Mouse (Mus musculus) brain, embryonic 18.5 days (tissue): ENCODE data around the gene D5Ertd579e.
A peak's percentile ranks its signal among the peaks of the same experiment; 100 is the strongest.

Experiments
- DNase-seq: peaks from one replicate; pipeline ENCODE4 v3.0.0-alpha.2; 2012; ENCODE audit warnings: low read depth, low spot score

Gene D5Ertd579e

DNA sequence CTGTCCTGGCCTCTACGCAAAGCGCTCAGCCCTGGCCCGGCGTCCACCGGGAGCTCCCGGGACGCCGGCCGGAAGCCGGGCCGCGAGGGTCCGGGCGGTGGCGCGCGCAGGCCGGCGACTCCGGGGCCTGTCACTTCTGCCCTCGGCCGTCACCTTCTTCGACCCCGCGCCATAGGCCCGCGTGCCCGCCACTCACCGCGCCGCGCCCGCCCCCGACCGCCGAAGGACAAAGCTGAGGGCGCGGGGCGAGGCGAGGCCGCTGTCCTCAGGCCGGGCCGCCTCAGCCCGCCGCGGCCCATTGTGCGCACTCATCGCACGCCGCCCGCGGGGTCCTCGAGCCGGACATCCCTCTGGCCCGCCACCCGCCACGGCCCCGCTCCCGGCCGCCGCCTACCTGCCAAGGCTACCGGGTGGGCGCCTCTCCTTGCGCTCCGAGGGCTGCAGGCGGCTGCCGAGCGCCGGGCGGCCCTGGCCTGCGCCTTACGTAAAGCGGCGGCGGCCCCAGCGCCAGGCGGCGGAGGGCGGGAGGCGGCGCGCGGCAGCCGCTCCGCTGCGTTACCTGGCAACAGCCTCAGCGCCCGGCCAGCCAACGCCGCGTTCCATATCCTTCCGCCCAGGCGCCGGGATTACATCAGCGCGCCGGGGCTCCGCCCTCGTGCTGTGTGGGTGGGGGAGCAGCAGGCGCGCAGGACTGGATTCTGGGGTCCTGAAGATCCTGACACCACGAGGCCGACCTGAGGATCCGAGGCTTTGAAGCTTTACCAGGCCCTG is at the start of gene D5Ertd579e:
Gene D5Ertd579e (minus strand): TSS at position 564 of the 771 bp plus-strand sequence.
- DNase-seq, result peak; percentile 89

DNA sequence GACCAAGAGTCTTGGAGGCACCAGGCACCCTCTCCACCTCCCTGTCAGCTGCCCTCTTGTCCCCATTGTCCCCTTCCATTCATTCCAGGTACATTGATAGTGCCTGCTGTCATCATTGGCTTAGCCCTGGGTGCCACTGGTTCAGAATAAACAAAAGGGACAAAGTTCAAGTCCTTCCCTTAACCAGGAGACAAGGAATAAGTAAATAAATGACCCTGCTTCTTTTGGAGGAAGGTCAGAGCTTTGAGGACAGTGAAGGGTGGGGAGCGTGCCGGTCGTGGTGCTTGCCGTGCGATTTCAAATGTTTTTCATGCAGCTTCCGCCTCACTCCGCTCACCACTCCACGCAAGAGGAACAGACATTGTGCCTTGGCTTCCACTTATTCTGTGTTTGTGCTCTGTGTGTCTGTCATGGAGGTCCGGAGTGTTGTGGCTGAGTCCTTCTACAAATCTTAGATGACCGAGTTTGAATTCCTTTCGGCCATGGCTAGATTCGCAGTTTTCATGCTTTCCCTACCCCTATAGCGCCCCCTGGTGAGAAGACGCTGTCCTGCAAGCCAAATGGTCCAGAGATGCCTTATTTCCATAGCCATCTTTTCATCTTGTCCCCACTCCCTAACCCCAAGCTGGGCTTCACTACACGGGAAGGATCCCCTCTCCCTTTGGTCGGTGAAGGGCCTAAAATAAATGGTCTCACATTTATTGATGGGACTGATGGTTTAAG is 46.5 kb upstream of the D5Ertd579e start:
- no peak for DNase-seq

DNA sequence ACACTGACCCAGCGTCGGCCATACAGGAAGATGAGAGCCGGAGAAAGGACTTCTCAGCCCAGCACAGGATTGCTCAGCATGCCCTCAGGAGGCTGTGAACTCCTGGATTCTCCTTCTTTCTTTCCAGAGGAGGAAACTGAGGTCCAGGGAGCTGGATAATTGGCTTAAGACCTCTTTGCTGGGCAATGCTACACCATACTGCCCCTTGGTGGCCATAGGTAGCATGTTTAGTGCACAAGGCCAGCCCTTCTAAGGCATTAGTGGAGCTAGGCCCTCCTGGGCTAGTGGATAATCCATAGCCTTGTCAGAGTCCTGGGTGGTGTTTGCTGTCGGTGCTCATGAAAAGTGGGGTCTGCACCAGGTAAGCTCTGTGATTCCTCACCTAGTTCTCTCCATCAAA is 44.0 kb upstream of the D5Ertd579e start:
- no peak for DNase-seq

DNA sequence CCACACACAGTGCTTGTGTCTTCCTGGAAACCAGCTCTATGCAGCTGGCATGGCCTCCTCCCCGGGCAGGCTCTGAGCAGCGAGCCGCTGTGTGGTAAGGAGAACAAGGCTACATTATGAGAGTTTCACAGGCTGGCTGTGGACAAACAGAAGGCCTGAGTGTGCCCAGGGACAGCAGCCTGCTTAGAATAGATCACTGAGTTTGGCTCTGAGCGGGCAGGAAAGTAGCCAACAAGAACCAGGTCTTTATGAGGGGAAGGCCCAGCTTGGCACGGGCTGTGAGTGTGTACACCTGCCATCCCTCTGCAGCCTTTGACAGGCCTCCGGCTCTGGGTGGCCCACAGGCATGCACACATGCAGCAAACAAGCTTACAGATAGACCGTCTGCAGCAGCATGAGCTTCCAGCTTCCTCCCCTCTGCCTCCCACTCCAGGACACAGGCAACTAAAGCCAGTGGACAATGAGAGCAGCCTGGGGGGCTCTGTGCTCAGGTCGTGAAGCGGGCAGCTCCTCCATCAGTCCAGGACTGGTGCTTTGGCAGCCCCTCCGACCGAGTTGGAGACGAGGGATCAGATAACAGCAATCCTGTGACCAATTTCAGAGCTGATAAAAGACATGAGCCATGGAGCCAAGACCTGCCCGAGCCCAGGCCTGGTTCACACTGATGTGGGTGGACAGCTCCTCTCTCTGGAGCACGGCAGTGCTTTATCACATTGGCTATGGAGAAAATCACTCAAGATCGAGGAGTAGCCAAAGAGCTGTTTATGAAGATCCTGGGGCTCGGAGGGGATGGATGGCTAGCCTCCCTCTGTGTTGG is 43.2 kb upstream of the D5Ertd579e start:
- DNase-seq, result peak; percentile 56

DNA sequence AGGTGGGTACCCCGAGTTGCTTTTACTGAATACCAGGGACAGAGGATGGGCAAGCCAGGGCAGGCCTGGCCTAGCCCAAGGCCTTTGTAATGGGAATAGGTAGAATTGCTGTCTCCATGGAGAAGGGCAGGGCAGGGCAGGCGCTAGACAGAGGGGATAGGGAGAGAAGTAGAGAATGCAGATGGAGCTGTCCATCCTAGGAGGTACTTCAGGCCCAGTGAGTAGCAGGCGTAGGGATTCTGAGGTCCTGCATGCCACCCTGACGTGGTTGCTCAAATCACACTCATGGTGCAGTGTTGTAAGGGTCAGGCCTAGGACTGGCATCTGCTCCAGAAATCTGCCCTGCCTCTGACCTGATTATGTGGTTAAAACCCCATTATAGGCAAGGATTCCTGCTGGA is 41.9 kb upstream of the D5Ertd579e start:
- no peak for DNase-seq

DNA sequence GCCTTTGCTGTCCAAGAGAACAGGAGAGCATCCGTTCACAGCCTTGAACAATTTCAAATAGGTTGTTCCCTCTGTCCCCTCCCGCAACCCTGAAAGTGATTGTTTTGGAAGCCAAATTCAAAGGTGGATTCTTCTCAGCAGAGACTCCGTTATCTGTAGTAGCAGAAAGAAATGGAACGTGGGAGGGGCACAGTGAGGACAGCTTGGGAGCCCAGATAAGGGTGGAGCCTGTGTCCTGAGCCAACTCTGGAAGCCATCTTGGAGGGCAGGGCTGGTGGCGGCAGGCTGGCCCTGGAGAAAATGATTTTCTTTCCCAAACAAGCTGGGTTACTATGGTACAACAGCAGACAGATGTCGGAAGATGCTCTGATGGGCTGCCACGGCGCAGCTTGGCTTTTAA is 40.2 kb upstream of the D5Ertd579e start:
- no peak for DNase-seq

DNA sequence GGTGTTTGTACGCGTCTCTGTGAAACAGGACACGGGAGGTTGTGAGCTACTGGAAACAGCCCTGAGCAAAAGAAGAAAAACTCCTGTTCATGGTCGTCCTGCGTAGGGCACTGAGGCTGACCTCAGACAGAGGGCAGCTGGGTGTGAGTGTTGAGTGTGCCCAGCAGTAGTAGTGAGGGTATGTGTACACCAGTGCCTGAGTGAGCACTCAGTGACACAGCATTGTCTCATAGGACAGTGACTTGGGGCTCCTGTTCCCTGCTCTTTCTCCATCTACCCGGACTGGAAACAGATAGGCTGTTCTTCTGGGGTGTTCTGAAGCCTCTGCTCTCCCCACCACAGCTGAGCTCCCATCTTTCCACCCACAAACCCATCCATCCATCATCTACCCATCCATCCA is 39.3 kb upstream of the D5Ertd579e start:
- no peak for DNase-seq

DNA sequence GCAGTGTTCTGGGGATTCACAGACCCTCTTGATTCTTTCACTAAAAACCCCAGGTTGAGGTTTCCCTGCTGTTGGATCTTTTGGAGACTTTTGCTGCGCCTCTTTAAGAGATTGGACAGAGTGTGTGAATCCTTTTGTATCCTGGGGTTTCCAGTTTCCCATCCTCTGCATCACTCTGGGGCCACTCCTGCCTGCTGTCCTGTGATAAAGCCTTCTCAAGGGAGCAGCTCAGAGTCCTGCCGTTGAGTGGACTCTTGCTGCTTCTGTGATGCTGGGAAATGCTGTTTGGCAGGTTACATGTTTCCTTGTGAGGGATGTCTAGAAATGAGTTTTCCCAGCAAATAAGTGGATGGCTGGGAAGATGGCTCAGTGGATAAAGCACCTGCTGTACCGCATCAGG is 37.6 kb upstream of the D5Ertd579e start:
- DNase-seq, result no peak

DNA sequence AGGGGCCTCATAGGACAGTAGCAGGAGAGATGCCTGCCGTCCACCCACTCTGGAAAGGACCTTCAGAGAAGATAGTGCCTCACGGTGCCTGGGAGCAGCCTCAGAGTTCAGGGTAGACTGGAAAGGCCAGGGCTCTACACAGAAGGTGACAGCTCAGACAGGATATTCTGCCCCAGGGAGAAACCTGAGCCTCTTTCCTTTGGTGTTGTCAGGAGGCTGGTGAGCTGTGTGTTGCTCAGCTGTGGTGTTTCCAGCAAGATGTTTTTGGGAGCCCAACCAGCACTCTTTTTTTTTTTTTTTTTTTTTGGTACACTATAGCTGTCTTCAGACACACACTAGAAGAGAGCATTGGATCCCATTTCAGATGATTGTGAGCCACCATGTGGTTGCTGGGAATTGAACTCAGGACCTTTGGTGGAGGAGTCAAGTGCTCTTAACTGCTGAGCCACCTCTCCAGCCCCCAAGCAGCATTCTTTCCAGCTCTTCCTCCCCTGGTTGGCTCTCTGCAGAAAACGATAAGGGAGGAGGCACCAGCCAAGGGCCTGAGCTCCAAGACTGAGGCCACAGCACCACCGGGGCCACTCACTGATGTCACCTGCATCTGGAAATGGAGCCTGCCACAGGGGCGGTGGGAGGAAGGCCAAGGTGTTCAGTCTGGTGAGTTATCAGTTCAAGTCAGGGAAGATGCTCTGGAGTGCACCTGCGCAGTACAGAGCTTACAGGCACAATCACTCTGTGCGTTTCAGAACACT is 36.3 kb upstream of the D5Ertd579e start:
- DNase-seq, result no peak

DNA sequence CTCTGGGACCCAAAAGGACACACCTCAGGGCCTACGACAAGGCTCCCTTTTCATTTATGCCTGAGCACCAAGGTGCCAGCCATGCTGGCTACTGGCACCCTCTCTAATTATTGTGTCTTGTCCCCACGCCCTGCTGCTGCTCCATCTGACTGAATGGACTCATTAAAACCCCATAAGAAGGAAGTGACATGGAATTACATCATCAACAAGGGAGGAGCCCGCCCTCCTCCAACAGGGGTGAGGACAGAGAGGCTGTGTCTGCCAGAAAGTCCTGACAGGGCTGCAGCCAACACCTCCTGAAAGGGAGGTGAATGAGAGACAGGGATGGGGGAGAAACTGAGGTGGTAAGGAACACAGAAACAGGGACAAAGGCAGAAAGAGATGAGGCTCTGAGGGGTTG is 34.9 kb upstream of the D5Ertd579e start:
- no peak for DNase-seq

DNA sequence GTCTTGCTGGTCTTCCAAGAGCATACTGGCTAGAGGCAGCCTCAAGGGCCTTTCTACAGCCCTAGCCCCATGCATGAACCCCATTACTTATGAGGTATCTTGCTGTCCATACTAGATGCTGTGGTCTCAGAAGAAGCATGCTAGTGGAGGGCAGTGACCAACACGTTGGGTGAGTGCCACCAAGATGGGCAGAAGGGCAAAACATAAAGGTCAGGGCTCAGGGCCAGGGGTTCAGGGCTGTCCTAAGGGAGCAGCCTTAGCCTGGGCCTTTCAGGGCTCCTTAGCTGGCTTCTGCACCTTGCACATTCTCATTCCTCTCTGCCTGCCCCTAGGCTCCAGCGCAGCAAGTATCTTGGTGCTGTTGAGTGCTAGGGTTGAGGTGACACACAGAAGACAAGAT is 34.1 kb upstream of the D5Ertd579e start:
- DNase-seq, result no peak

DNA sequence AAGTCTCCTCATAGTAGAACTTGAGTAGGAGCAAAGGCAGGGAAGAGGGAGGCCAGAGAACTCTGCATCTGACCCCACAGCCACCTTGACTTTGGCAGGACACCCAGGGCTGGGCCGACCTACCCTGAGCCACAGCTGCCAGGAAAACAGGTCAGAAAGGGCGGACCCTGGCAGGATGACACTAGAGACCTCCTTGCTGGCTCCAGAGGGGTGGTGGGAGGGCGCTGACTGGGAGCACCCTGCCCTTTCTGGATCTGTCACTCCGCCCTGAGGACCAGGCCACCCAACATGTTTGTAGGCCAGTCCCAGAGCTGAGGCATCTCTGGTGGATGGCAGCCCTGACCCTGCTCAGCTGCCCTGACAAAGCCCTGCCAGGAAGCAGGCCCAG is 33.3 kb upstream of the D5Ertd579e start:
- no peak for DNase-seq

DNA sequence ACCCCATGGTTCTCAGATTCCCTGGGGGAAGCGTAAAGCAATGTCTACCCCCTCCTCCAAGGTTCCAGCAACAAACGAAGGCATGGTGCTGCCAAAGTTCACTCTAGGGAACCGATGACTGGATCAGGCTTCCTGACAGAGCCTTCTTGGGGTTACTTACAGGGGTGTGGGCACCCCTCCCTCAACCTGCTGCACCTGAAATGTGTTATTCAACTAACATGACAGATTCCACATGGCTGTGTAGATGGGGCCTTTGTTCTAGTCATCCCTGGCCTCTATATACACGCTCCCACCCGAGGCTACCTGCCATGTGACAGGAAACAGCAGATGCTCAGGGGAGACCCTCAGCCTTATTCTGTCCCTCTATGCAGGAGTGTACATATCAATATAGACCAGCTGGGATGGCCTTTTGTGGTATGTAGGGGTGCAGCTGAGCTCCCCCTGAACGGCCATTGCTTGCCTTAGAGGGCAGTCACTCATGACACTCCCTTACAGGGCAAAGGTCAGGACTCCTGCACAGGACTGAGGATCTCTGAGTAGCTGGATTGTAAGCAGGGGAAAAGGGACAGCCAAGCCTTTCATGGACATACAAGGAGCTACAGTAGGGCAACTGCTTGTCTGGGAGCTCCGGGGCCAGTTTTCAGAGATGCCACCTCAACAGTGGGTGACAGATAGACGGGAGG is 32.7 kb upstream of the D5Ertd579e start:
- no peak for DNase-seq

DNA sequence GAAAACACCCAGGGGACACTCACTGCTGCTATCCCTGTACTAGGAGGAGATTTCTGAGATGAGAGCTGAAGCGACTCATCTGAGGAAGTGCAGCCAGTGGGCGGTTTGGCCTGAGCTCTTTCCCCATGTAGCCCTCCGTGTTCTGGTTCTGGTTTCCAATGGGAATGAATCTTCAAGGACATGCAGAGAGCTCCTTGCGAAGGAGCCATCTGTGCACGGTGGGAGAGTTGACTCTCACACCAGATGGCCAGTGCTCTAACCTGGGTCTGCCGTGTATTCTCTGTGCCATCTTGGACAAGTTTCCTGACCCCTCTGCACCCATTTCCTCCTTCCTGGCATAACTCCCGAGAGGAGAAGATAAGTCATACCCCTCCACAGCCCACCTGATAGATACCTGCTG is 32.0 kb upstream of the D5Ertd579e start:
- no peak for DNase-seq

DNA sequence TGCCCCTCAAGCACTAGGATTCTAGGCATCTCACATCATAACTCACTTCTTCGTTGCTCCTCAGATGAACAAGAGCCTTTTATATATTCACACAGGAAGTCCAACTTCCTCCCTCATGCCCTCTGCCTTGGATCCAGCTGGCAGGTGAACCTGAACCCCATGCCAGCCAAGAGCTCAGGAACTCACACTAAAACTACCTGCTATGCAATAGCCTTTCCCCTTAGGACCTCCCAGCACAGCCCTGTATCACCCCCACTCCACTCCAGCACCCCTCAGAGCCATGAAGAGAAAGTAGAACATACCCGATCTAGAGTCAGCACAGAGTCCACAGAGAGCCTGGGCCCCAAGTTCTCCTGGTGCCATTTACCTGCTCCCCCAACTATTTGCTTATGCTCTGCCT is 31.3 kb upstream of the D5Ertd579e start:
- DNase-seq, result no peak

DNA sequence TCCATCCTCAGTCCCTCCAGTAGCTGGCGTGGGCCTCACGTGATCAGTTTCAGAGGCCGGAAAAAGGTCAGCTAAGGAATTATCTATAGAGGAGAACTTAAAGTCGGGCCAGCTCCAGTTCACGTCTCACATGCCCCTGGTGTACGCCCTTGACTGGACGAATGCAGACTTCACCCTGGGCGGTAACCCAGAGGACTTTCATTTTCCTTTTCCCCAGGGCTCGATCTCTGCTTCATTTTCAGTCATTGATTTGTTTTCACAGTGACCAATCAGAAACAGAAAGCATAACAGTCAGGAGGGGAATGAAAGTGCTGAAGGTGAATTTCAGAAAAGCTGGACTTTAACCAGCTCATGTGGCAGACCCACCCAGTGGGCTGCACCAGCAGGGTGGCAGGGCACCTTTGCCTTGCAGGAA is 30.6 kb upstream of the D5Ertd579e start:
- DNase-seq, result no peak

DNA sequence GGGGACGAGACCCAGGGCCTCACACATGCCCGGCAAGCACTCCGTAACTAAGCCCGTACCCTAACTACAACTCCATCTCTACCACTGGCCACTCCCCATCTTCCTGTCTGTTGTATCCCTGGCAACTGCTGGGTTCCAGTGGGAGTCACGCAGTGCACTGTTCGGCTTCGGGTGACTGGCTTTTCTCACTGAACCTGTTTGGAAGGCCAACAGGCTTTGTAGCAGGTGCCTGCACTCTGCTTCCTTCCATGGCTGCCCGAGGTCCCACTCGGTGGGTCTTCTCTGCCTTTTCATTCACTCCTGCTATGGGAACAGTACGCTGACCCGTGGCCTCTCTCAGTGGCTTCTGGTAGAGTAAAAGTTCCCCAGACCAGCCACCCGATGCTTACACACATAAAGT is 30.0 kb upstream of the D5Ertd579e start:
- DNase-seq, result no peak

DNA sequence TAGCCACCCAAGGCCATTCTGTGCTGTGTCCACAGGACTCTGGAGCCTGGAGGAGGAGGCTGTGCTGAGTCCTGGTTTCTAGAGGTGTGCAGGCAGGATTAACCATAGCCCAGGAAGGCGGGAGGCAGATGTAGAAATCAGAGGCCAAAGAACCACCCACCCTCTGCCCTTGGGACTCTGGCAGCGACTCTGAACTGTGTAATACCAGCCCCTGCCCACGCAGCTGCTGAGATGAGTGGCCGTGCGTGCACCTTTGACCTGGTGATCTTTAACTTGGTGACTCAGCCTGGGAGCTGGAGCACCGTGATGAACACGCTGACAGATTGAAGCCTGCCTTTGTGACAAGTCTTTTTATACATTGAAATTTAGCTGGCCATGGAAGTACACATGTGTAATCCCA is 28.4 kb upstream of the D5Ertd579e start:
- no peak for DNase-seq

DNA sequence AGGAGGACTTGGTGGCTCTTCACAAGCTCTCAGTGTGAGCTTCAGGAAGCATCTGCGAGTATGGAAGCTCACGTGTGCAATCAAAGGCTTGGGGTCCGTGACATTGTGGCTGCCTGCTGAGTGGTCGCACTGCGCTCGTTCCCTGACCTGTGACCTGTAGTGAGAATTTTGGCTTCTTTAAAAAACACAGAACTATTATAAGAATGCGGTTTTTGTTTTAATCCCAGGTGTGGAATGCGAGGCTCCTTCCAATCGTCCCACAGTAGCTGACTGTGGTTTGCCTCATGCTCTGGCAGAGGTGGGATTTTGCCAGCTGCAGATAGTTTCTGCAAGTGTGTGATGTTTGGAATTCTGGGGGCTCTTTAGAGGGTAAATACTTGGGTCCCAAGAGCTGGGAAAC is 27.5 kb upstream of the D5Ertd579e start:
- no peak for DNase-seq

DNA sequence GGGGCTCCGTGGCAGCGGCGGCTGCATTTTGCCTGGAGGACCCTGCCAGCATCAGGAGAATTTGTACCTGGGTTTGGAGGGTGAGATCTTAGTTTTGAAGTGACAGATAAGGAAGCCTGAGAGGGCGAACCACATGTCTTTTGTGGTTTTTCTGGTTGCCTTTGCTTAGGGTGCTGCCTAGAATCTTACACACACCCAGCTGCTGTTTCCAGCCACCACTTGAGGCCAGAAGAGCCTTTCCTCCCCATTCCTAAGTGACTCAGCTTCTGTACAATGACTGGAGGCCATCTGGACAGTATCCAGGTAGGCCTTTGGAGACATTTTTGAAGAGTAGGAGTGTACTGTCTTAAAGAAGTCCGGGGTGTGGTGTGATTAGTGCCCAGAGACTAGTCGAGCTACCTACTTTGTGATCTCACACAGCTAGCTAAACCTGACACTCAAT is 26.6 kb upstream of the D5Ertd579e start:
- no peak for DNase-seq
